Mouse (Mus musculus) neural tube, embryonic 12.5 days (tissue): ENCODE data around the gene Slc2a3. TPM values are rescaled to one million over a fixed set of nuclear protein-coding genes. Genes with fewer than 3 reads are reported as not detected.

Source experiments
- ATAC-seq: fragments of 200-750 bp; cut with Nextera tagmentation; 2 replicates; pipeline ENCODE4 v1.8.0; 2017; ENCODE audit warnings: low read depth, mild to moderate bottlenecking, moderate TSS enrichment, moderate library complexity; ENCODE audit not compliant: low FRiP score
- H3K27ac ChIP-seq: fragments of 300-500 bp; sonication (generic); 2 replicates; pipeline ENCODE4 v1.5.1; 2016
- H3K27me3 ChIP-seq: fragments of 300-500 bp; sonication (generic); replicated peaks from 2 replicates; pipeline ENCODE4 v1.6.1; 2016; ENCODE audit warnings: mild to moderate bottlenecking
- H3K36me3 ChIP-seq: fragments of 300-500 bp; sonication (generic); 2 replicates; pipeline ENCODE4 v1.6.1; 2016; ENCODE audit warnings: mild to moderate bottlenecking
- H3K4me1 ChIP-seq: fragments of 300-500 bp; sonication (generic); 2 replicates; pipeline ENCODE4 v1.6.1; 2016
- H3K4me2 ChIP-seq: fragments of 300-500 bp; sonication (generic); replicated peaks from 2 replicates; pipeline ENCODE4 v1.6.1; 2016; ENCODE audit warnings: mild to moderate bottlenecking
- H3K4me3 ChIP-seq: fragments of 300-500 bp; sonication (generic); 2 replicates; pipeline ENCODE4 v1.5.1; 2016
- H3K9ac ChIP-seq: fragments of 300-500 bp; sonication (generic); 2 replicates; pipeline ENCODE4 v1.6.1; 2016; ENCODE audit warnings: mild to moderate bottlenecking
- H3K9me3 ChIP-seq: fragments of 300-500 bp; sonication (generic); 2 replicates; pipeline ENCODE4 v1.6.1; 2016; ENCODE audit warnings: mild to moderate bottlenecking
- WGBS: fragments of 180-500 bp; shearing (Covaris S2); methylation state at CpG from one replicate; pipeline ENCODE4 v1.1.7; 2016; 5-methylcytosine and 5-hydroxymethylcytosine counted together
- microRNA-seq: library from miRNA; unstranded; fragments of <30 nt; microRNA quantifications from one replicate; pipeline ENCODE4, GENCODE M21; 2017
- polyA plus RNA-seq: library from polyadenylated mRNA; unstranded; fragments of >200 nt; fragmentation: Nextera tagmentation; extraction: Ambion mirVana; gene quantifications from 2 replicates; pipeline ENCODE4 v1.2.1, GENCODE M21; 2016

Slc2a3 gene
- polyA plus RNA-seq, 1 experiment from 2014 or later = 26.1 TPM

DNA sequence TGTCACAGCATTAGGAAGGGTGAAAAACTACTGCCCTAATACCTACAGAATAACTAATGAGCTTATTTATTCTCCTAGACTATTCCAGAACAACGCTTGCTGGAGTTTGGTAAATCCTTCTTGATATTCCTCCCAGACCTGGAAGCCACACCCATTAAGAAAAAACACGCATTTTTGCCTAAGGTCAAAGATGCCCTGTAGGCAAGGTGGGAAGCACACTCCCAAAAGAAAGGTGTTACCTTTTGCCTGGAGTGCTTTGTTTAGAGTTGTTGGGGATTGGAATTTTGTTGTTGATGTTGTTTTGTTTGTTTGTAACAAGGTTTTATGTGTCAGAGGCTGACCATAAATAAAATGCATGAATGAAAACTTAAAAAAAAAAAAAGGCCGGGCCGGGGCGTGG is 111.4 kb downstream of the Slc2a3 start:
- ATAC-seq = no peak
- no peak overlapping the region for H3K9ac ChIP-seq
- no peaks in the 10 kb centered on the region for H3K9me3 ChIP-seq
- H3K36me3 ChIP-seq = no peaks in the 10 kb centered on the region
- H3K4me1 ChIP-seq = no peaks in the 10 kb centered on the region
- H3K27ac ChIP-seq = no peak overlapping the region
- H3K27me3 ChIP-seq = no peaks in the 10 kb centered on the region
- no peak overlapping the region for H3K4me3 ChIP-seq
- H3K4me2 ChIP-seq = no peak overlapping the region
- 84% methylated on average over 5 of the region's 5 CpGs for WGBS

DNA sequence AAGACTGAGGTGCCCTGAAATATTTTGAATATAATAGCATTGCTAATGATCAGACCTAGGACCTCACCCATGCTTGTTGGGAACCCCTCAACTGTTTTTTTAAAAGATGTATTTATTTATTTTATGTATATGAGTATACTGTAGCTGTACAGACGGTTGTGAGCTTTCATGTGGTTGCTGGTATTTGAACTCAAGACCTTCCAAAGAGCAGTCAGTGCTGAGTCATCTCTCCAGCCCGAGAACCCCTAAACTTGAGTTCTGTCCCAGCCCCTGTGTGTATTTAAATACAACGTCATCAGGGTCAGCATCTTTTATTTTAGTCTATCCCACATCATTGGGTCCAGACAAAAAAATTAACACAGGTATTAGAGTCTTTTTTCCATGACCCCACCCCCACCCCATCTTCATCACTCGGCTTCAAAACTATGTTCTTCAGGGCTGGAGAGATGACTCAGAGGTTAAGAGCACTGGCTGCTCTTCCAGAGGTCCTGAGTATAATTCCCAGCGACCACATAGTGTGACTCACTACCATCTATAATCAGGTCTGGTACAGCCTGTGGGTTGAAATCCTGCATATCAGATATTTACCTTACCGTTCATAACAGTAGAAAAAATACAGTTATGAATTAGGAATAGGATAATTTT is 111.9 kb downstream of the Slc2a3 start:
- no peak overlapping the region for H3K4me2 ChIP-seq
- no peaks in the 10 kb centered on the region for H3K27me3 ChIP-seq
- H3K36me3 ChIP-seq = no peaks in the 10 kb centered on the region
- H3K9me3 ChIP-seq = no peaks in the 10 kb centered on the region
- 79% methylated on average over 6 of the region's 6 CpGs for WGBS
- no peak overlapping the region for H3K4me3 ChIP-seq
- no peak overlapping the region for H3K9ac ChIP-seq
- no peaks in the 10 kb centered on the region for H3K4me1 ChIP-seq
- ATAC-seq = no peak
- H3K27ac ChIP-seq = no peak overlapping the region

DNA sequence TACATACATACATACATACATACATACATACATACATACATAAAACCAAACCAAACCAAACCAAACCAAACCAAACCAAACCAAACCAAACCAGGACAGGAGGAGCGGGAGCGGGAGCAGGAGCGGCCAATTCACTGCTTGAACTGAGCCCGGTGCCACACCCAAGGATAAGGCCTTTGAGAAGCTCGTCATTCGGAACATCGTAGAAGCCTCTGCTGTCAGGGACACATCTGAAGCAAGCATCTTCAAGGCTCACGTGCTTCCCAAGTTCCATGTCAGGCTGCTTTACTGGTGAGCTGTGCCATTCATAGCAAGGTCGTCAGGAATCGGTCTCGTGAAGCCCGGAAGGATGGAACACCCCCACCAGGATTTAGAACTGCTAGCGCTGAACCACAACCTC is 114.7 kb downstream of the Slc2a3 start:
- no peaks in the 10 kb centered on the region for H3K36me3 ChIP-seq
- 92% methylated on average over 13 of the region's 13 CpGs for WGBS
- no peaks in the 10 kb centered on the region for H3K4me1 ChIP-seq
- H3K27me3 ChIP-seq = no peaks in the 10 kb centered on the region
- ATAC-seq = no peak
- no peaks in the 10 kb centered on the region for H3K9me3 ChIP-seq
- H3K9ac ChIP-seq = no peak overlapping the region
- no peak overlapping the region for H3K4me2 ChIP-seq
- H3K4me3 ChIP-seq = no peak overlapping the region
- H3K27ac ChIP-seq = no peak overlapping the region

DNA sequence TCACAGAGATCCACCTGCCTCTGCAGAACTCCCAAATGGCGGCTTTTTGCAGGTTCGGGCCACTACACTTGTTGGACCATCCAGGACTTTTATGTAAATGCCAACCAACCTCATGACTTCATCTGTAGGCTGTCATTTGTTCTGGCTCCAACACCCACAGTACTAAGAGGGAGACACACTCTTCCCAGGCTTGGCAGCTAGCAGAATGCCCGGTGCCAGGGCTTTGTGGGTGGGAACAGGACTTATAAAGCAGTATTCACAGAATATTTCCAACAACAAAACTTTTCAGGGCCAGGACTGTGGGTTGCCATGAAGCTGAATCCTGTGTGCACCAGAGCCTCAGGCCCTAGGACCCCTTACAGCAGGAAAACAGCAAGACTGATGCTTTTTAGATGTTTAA is 118.8 kb downstream of the Slc2a3 start:
- Histone ChIP-seq H3K4me3 (no peak overlapping the region), H3K27ac (no peak overlapping the region), H3K9me3 (no peaks in the 10 kb centered on the region), H3K4me1 (no peaks in the 10 kb centered on the region), H3K4me2 (no peak overlapping the region), H3K27me3 (no peaks in the 10 kb centered on the region), H3K36me3 (no peaks in the 10 kb centered on the region), H3K9ac (no peak overlapping the region)
- WGBS = 86% methylated on average over 3 of the region's 3 CpGs
- ATAC-seq = no peak

Small RNAs within 50 kb of the gene (microRNA-seq; reads per million reads assigned to microRNA genes)
- gene Mir7231 = not detected

Other genes starting within 250 kb of the Slc2a3 start
- 0.08 and 0.29 TPM in 2 replicates for gene Aicda, start 247.8 kb downstream of the Slc2a3 start, polyA plus RNA-seq
- 1.2 and 2.1 TPM in 2 replicates for gene Apobec1, start 199.2 kb downstream of the Slc2a3 start, polyA plus RNA-seq
- not detected in 2 replicates for gene Gdf3, start 191.6 kb downstream of the Slc2a3 start, polyA plus RNA-seq
- gene Dppa3, start 175.2 kb downstream of the Slc2a3 start, polyA plus RNA-seq = not detected in 2 replicates
- gene Nanog, start 94.2 kb downstream of the Slc2a3 start, polyA plus RNA-seq = 0.09 and 0.17 TPM in 2 replicates
- 5.5 TPM in 2 replicates for gene Foxj2, start 18.3 kb upstream of the Slc2a3 start, polyA plus RNA-seq
- gene C3ar1, start 54.5 kb upstream of the Slc2a3 start, polyA plus RNA-seq = 1.7 and 2.1 TPM in 2 replicates
- 90.9 and 100 TPM in 2 replicates for gene Necap1, start 72.8 kb upstream of the Slc2a3 start, polyA plus RNA-seq
- gene Clec4a1, start 120.2 kb upstream of the Slc2a3 start, polyA plus RNA-seq = 0.52 and 0.75 TPM in 2 replicates
- gene Clec4a3, start 150.9 kb upstream of the Slc2a3 start, polyA plus RNA-seq = 0.34 and 0.44 TPM in 2 replicates
- gene Clec4a4, start 188.7 kb upstream of the Slc2a3 start, polyA plus RNA-seq = not detected in 2 replicates
- not detected in 2 replicates for gene Clec4b1, start 248.3 kb upstream of the Slc2a3 start, polyA plus RNA-seq